Mouse (Mus musculus): ENCODE data around the gene Cenpt.

Gene Cenpt

GRCm38 (mm10) chr8:105853178-105853577, at the start of gene Cenpt:
Gene Cenpt, minus strand, starts transcription at chr8:105853278.
- no peak for DNase-seq (ENCODE audit: extremely low spot score)

DNA sequence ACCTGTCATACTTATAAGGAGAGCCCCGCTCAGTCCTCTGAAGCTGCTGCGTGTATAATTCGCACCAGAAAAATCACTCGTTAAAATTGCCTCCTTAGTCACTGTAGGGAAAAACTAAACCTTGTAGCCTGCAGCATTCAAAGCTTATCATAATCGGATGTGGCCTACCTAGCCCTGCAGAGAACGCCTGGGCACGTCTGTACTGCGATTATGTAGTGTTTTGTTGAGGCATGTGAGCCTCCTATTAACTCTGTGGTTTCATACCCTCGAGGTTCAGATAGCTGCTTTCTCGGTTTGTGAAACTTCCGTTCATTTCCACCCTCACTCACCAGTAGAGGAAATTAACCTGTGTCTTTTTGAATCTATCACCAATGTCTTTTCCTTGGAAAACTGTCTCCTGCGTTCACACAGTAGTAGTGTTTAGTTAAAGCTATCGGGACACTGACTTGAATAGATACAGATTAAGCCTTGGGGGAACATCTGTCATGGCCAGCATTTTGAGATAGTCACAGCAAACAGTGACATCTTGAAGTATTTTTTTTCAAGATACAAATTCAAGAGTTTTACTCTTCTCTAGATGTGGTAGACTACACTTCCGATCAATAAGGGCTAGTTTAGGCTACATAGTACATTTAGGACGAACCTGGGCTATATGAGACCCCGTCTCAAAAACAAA, 48.0 kb upstream of the Cenpt start:
- DNase-seq (ENCODE audit: extremely low spot score) = no peak

DNA sequence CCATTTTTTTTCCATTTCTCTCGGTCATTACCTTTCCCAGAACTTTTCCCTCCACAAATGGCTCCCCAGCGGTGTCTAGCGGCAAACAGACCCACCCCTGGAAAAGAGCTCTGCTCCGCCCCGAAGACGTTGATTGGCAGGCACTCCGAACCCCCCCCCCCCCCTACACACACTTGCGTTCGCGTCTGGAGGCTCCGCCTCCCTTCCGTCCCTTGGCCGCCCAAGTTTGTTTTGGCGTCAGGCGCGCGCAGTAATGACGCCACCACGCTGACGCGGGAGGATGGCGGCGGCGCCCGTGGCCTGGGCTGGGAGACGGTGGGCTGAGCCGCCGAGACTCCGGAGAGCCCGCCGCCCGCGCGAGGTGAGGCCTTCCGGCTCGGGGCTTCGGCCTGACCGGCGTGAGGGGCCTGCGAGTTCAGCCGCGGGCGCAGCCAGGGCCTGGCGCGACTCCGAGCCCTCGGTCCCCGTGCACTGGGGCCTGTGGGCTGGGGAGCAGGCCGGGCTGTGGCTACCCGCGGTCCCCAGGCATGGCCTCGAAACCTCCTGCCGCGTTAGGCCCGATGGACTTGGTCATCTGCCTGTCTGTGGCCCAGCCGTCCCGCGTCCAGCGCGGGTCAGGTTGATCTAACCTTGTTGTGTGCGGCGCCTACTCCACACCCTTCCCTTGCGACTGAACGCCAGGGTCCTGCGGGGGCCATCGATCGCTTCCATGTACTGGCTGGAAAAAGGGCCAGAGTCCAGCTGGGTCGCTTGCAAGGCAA, 47.3 kb upstream of the Cenpt start, which contains the start of gene Pskh1:
Pskh1 (plus strand) TSS at position 262 of the 761 bp plus-strand sequence.
- peak; percentile 97 for DNase-seq (ENCODE audit: extremely low spot score)

- no peak for DNase-seq (ENCODE audit: extremely low spot score)
These were observed 44.9 kb upstream of the Cenpt start for GRCm38 (mm10) chr8:105897801-105898480.

- DNase-seq (ENCODE audit: extremely low spot score) = peak; percentile 79
These were observed 40.3 kb upstream of the Cenpt start, which contains the start of gene Nrn1l for GRCm38 (mm10) chr8:105893339-105893738. Gene Nrn1l, plus strand, starts transcription at chr8:105893567.

DNA sequence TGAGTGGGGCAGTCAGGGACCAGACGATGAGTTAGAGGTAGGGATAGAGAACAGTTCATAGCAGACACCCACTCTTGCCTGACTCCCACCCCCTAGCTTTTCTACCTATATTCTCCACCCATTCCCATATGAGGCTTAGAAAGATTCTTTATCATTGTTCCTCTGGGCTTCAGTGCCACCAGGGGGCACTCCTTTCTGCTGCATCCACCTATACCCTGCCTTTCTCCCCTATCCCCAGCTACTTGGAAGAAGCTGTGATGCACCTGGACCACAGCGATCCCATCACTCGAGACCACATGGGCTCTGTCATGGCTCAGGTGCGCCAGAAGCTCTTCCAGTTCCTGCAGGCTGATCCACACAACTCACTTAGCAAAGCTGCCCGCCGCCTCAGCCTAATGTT, 39.4 kb upstream of the Cenpt start:
- DNase-seq (ENCODE audit: extremely low spot score) = no peak

DNA sequence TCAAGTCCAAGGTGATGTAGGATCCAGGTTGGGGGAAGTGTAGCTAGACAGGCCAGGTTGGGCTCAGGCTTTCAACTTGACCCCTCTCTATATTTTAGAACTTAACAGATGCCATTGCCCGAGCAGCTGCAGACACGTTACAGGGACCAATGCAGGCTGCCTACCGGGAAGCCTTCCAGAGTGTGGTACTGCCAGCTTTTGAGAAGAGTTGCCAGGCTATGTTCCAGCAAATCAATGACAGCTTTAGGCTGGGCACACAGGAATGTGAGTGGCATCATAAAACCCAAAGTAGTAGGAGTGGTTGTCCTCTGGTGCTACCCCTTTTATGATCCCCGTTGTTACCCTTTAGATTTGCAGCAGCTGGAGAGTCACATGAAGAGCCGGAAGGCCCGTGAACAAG, 37.8 kb upstream of the Cenpt start:
- no peak for DNase-seq (ENCODE audit: extremely low spot score)

GRCm38 (mm10) chr8:105889756-105890465, 36.8 kb upstream of the Cenpt start:
- DNase-seq (ENCODE audit: extremely low spot score) = no peak

GRCm38 (mm10) chr8:105880754-105881520, 27.9 kb upstream of the Cenpt start, which contains the start of gene Edc4:
Gene Edc4, plus strand, starts transcription at chr8:105880881.
- peak; percentile 90 for DNase-seq (ENCODE audit: extremely low spot score)

DNA sequence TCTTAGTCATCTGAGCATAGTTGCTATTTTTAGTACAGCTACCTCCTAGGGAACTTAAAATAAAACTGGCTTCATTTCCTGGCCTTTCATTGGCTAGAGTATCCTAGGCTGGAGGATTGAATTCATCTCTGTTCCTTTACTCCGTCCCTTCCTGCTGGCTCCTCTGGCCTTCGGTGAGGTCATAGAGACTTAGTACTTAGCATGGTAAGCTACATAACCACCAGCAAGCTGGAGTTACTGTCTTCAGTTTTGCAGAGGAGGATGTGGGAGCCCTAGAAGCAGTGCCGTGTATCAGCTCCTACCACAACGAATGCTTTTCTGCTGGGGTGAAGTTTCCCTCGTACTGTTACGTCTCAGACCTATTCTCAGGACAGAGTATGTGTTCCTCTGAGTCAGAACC, 21.2 kb upstream of the Cenpt start:
- DNase-seq (ENCODE audit: extremely low spot score) = no peak

GRCm38 (mm10) chr8:105866364-105867029, 13.4 kb upstream of the Cenpt start:
- DNase-seq (ENCODE audit: extremely low spot score) = no peak

DNA sequence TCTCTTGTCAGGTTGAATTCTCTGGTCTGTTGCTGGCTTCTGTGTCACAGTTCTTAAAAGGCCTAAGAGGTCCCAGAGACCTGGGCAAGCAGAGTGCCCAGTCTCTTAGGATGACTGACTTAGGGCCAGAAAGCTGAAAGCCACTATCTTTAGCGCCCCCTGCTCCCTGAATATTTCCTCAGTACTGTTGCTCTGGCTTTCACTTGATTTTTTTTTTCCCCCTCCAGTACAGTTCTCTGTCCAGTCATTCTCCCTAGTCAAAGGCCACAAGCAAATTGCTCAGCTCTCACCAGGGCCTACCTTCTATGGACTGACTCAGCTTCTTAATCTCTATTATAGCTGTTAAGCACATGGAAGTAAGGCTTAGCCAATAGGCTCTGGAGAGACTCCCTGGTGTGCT, 8.9 kb upstream of the Cenpt start:
- no peak for DNase-seq (ENCODE audit: extremely low spot score)

GRCm38 (mm10) chr8:105860143-105860981, 7.3 kb upstream of the Cenpt start, which contains the start of gene Nutf2:
Gene Nutf2, plus strand, starts transcription at chr8:105860580.
- peak; percentile 96 for DNase-seq (ENCODE audit: extremely low spot score)

- no peak for DNase-seq (ENCODE audit: extremely low spot score)
These were observed 6.2 kb upstream of the Cenpt start for GRCm38 (mm10) chr8:105859314-105859713.

DNA sequence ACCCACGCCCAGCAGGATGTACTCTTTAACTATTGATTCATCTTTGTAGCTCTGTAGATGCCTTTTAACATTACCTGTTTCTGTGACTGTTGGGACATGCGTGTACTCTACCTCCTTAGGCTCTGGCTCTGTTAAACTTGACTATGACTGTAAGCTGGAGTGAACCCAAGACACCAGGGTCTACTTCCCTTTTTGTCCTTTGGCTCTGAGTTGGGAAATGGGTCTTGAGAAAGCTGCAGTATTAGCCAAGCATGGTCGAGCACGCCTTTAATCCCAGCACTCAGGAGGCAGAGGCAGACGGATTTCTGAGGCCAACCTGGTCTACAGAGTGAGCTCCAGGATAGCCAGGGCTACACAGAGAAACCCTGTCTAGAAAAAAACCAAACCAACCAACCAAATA, 5.4 kb upstream of the Cenpt start:
- DNase-seq (ENCODE audit: extremely low spot score) = no peak

GRCm38 (mm10) chr8:105856168-105856835, 3.2 kb upstream of the Cenpt start:
- DNase-seq (ENCODE audit: extremely low spot score) = no peak

DNA sequence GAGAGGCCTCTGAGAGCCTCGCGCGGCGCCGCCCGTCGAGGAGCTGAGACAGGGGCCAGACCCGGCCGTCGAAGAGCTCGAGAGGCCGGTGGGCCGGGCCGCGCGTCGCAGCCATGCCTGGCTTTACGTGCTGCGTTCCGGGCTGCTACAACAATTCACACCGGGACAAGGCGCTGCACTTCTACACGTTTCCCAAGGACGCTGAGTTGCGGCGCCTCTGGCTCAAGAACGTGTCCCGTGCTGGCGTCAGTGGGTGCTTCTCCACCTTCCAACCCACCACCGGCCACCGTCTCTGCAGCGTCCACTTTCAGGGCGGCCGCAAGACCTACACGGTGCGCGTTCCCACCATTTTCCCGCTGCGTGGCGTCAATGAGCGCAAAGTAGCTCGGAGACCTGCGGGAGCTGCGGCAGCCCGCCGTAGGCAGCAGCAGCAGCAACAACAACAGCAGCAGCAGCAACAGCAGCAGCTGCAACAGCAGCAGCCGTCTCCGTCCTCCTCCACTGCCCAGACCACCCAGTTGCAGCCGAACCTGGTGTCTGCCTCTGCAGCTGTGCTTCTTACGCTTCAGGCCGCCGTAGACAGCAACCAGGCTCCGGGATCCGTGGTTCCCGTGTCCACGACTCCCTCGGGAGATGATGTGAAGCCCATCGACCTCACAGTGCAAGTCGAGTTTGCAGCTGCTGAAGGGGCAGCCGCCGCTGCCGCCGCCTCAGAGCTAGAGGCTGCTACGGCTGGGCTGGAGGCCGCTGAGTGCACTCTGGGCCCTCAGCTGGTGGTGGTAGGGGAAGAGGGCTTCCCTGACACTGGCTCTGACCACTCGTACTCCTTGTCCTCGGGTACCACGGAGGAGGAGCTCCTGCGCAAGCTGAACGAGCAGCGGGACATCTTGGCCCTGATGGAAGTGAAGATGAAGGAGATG, 2.4 kb upstream of the Cenpt start:
- no peak for DNase-seq (ENCODE audit: extremely low spot score)

DNA sequence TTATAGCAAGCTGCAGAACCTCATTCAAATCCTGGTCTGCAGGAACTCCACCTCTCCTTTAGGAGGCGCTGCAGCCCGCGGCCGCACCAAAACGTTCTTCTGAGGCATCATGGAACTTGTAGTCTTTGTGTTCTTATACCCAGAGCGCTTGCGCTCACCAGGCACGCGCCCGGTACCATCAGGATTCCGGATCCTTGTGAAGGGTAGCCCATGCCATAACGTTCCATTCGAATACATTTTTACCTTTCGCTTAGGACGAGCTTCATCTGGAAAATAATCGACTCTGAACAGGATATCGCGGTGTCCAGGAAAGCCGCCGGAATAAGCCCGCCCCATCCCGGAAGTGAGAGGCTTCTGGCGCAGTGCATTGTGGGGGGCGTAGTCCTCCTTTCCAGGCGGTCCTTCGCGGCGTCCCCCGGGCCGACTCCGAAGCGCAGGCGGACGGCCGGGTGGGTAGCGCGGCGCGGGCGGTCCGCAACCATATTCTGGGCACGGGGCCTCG, 1.7 kb upstream of the Cenpt start, which contains the start of gene Thap11:
Thap11 (plus strand) TSS at position 418 of the 502 bp plus-strand sequence.
- peak; percentile 97 for DNase-seq (ENCODE audit: extremely low spot score)

All from embryo, embryonic 9.5 days (tissue).